Mouse (Mus musculus): ENCODE measurements around the gene Nat10.

GRCm38 (mm10) chr2:103728027-103728540 is 33.0 kb downstream of the Nat10 start:
- TF ChIP-seq POLR2A (IDR thresholded peaks at IDR 0.05; ENCODE audit: control insufficient read depth, extremely low read depth, insufficient read depth, low read length, poor library complexity) (no peak), CTCF (IDR thresholded peaks at IDR 0.05; ENCODE audit: borderline replicate concordance, control insufficient read depth, extremely low read depth, insufficient read depth, low read length, poor library complexity) (no peak)

Data from thymus, adult 2 months (tissue).